Mouse (Mus musculus) heart, embryonic 11.5 days (tissue): Measurements from ENCODE around the gene Zfand4. TPM values are rescaled to one million over a fixed set of nuclear protein-coding genes. Genes with fewer than 3 reads are reported as not detected.
A peak's percentile ranks its signal among the peaks of the same experiment; 100 is the strongest.

Experiments
- ATAC-seq: fragments of 200-750 bp; cut with Nextera tagmentation; replicated peaks from 2 replicates; pipeline ENCODE4 v1.8.0; 2017; ENCODE audit warnings: moderate library complexity; ENCODE audit not compliant: insufficient number of reproducible peaks, low FRiP score, low TSS enrichment
- H3K27ac ChIP-seq: fragments of 300-500 bp; sonication (generic); 2 replicates; pipeline ENCODE4 v1.5.1; 2014; ENCODE audit warnings: mild to moderate bottlenecking, low read depth, low read length
- H3K27me3 ChIP-seq: fragments of 300-500 bp; sonication (generic); 2 replicates; pipeline ENCODE4 v1.6.1; 2014; ENCODE audit warnings: mild to moderate bottlenecking, low read length, mixed read lengths; ENCODE audit not compliant: control insufficient read depth, insufficient read depth
- H3K36me3 ChIP-seq: fragments of 300-500 bp; sonication (generic); 2 replicates; pipeline ENCODE4 v1.6.1; 2014; ENCODE audit warnings: mild to moderate bottlenecking, low read length, moderate library complexity, mixed read lengths; ENCODE audit not compliant: control insufficient read depth, insufficient read depth
- H3K4me1 ChIP-seq: fragments of 300-500 bp; sonication (generic); 2 replicates; pipeline ENCODE4 v1.6.1; 2014; ENCODE audit warnings: low read length; ENCODE audit not compliant: control insufficient read depth, insufficient read depth
- H3K4me2 ChIP-seq: fragments of 300-500 bp; sonication (generic); 2 replicates; pipeline ENCODE4 v1.6.1; 2014; ENCODE audit warnings: mild to moderate bottlenecking, moderate library complexity
- H3K4me3 ChIP-seq: fragments of 300-500 bp; sonication (generic); 2 replicates; pipeline ENCODE4 v1.5.1; 2014; ENCODE audit warnings: low read depth, low read length
- H3K9ac ChIP-seq: fragments of 300-500 bp; sonication (generic); 2 replicates; pipeline ENCODE4 v1.6.1; 2014; ENCODE audit warnings: mild to moderate bottlenecking, low read depth, low read length, moderate library complexity
- H3K9me3 ChIP-seq: fragments of 300-500 bp; sonication (generic); replicated peaks from 2 replicates; pipeline ENCODE4 v1.6.1; 2016; ENCODE audit warnings: low read length; ENCODE audit not compliant: control insufficient read depth
- whole genome bisulfite sequencing: fragments of 180-500 bp; shearing (Covaris S2); extraction: QIAGEN DNeasy Blood & Tissue Kit; methylation state at CpG from one replicate; pipeline ENCODE4 v1.1.7; 2014; ENCODE audit not compliant: insufficient replicate concordance; 5-methylcytosine and 5-hydroxymethylcytosine counted together
- polyA plus RNA-seq: library from polyadenylated mRNA; unstranded; fragments of >200 nt; fragmentation: Nextera tagmentation; extraction: Ambion mirVana; gene quantifications from 2 replicates; pipeline ENCODE4 v1.2.1, GENCODE M21; 2014

Gene Zfand4
- polyA plus RNA-seq, 1 experiment from 2014 or later = 6.3 TPM

GRCm38 (mm10) chr6:116337466-116337834 is 73.4 kb downstream of the Zfand4 start:
- H3K4me1 ChIP-seq = no peaks in the 10 kb centered on the region
- no peaks in the 10 kb centered on the region for H3K36me3 ChIP-seq
- H3K9me3 ChIP-seq = no peaks in the 10 kb centered on the region
- H3K27ac ChIP-seq = no peak overlapping the region
- no peak for ATAC-seq
- 3% methylated on average over 7 of the region's 7 CpGs for WGBS
- H3K9ac ChIP-seq = no peak overlapping the region
- H3K4me3 ChIP-seq = peak overlapping the region; percentile 97
- H3K27me3 ChIP-seq = no peaks in the 10 kb centered on the region
- peak overlapping the region; percentile 66 for H3K4me2 ChIP-seq

- Histone ChIP-seq H3K9me3 (no peaks in the 10 kb centered on the region), H3K4me2 (peak within 1 kb of the TSS; percentile 66), H3K27me3 (no peaks in the 10 kb centered on the region), H3K4me1 (no peaks in the 10 kb centered on the region), H3K9ac (peak within 1 kb of the TSS; percentile 86), H3K4me3 (peak within 1 kb of the TSS; percentile 97), H3K36me3 (no peaks in the 10 kb centered on the region), H3K27ac (0 out of 2 replicates have a peak within 1 kb of the TSS, but pooled peaks have one; percentile 50)
- ATAC-seq = peak; percentile 99
- 1% methylated on average over 54 of the region's 75 CpGs for WGBS
Observed at GRCm38 (mm10) chr6:116337835-116338501, 73.9 kb downstream of the Zfand4 start, which contains the start of gene March8. Gene March8 (plus strand): TSS chr6:116338024.

DNA sequence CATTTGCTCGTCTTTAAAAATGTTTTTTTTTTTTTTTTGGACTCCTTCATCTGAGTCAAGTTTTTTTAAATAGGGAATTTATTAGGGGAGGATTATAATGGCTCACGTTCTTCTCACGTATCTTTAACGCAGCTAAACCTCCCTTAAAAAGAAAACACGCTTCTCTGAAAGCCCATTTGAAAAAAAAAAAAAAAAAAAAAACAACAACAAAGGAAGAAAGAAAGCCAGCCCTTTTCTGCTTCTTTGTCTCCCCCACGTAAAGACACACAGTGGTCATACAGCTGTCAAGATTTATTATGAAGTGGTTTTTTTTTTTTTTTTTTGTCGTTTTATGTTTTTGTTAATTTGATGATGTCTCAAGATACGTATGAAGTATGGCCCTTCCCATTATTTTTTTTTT is 74.5 kb downstream of the Zfand4 start:
- Histone ChIP-seq H3K4me3 (peak overlapping the region; percentile 97), H3K9ac (peak overlapping the region; percentile 86), H3K27ac (0 out of 2 replicates have a peak overlapping the region, but pooled peaks have one; percentile 50), H3K27me3 (no peaks in the 10 kb centered on the region), H3K4me2 (peak overlapping the region; percentile 66), H3K4me1 (no peaks in the 10 kb centered on the region), H3K36me3 (no peaks in the 10 kb centered on the region), H3K9me3 (no peaks in the 10 kb centered on the region)
- no peak for ATAC-seq
- WGBS = 11% methylated on average over 8 of the region's 8 CpGs

DNA sequence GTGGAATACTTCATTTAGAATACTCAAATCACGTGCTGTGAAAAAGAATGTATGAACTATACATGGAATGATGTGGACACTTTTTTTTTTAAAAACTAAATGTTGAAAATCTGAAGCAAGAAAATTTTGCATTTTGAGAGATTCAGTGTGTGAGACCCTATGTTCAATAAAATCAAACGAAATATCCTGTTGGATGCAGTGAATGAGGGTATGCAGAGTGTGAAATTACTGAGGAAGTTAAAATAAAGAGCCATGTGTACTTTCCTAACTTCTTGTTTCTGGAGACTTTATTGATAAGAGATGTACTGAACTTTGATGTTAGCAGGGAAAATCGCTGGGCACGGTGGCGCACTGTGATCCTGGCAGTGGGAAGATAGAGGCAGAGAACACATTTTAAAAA is 75.1 kb downstream of the Zfand4 start:
- Histone ChIP-seq H3K9ac (no peak overlapping the region), H3K4me1 (no peaks in the 10 kb centered on the region)

DNA sequence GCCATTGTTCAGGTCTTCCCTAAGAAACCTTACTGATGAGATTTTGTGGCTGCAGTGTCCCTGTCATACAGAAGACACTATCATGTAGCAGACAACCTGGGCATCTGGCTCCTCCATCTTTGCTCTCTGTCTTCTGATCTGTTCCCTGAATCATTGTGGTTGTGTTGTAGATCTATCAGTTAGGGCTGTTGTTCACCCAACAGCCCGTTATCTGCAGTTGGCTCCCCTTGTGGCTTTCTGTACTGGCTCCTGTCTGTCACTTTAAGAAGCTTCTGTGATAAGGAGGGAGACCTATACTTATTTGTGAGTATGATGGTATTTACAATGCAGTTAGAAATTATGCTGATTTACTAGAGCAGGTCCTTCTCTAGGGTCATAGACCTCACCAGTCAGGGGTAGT is 76.5 kb downstream of the Zfand4 start:
- Histone ChIP-seq H3K4me1 (no peaks in the 10 kb centered on the region), H3K9ac (no peak overlapping the region), H3K9me3 (no peaks in the 10 kb centered on the region), H3K27me3 (no peaks in the 10 kb centered on the region), H3K27ac (no peak overlapping the region), H3K4me3 (no peak overlapping the region), H3K36me3 (no peaks in the 10 kb centered on the region), H3K4me2 (no peak overlapping the region)
- ATAC-seq = no peak
- WGBS = 80% methylated on average over 1 of the region's 1 CpGs

More for the DNA sequence above, 75.1 kb downstream of the Zfand4 start:
- no peak overlapping the region for H3K27ac ChIP-seq
- H3K4me3 ChIP-seq = peak overlapping the region; percentile 97; the same call in 1 of the 2 replicates
- peak overlapping the region; percentile 66 for H3K4me2 ChIP-seq
- 76% methylated on average over 5 of the region's 5 CpGs for WGBS
- no peaks in the 10 kb centered on the region for H3K36me3 ChIP-seq
- H3K27me3 ChIP-seq = no peaks in the 10 kb centered on the region
- H3K9me3 ChIP-seq = no peaks in the 10 kb centered on the region
- no peak for ATAC-seq

GRCm38 (mm10) chr6:116347953-116348352 is 83.9 kb downstream of the Zfand4 start:
- Histone ChIP-seq H3K4me2 (no peak overlapping the region), H3K27ac (no peak overlapping the region), H3K4me1 (peaks cover 7% of the 10 kb centered on the region; the same call in 1 of the 2 replicates), H3K36me3 (no peaks in the 10 kb centered on the region), H3K9me3 (no peaks in the 10 kb centered on the region), H3K4me3 (no peak overlapping the region), H3K9ac (no peak overlapping the region), H3K27me3 (no peaks in the 10 kb centered on the region)
- no peak for ATAC-seq
- 80% methylated on average over 2 of the region's 2 CpGs for WGBS

DNA sequence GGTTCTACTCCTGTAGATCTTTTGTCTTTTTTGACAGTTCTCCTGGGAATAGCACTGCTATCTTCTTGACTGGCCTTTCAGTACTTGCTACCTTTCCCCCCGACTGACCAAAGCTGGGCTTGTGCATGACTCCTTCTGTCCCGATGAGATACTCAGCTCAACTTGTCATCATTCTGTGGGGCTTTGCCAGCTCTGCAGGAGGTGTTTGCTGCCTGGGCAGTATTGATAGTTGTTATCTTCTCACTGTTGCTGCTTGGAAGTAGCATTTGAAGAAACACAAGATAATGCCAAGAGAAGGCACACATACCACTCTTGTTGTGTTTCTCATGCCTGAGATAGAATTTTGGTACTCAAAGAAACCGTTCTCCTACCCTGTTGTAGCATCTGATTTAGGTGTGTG is 86.0 kb downstream of the Zfand4 start:
- Histone ChIP-seq H3K27ac (peak overlapping the region; percentile 73), H3K27me3 (no peaks in the 10 kb centered on the region), H3K36me3 (no peaks in the 10 kb centered on the region), H3K4me1 (peaks cover 10% of the 10 kb centered on the region; the same call in 1 of the 2 replicates), H3K9ac (no peak overlapping the region), H3K9me3 (no peaks in the 10 kb centered on the region), H3K4me3 (no peak overlapping the region), H3K4me2 (peak overlapping the region; percentile 39)
- peak; percentile 93 for ATAC-seq
- 24% methylated on average over 3 of the region's 3 CpGs for WGBS

DNA sequence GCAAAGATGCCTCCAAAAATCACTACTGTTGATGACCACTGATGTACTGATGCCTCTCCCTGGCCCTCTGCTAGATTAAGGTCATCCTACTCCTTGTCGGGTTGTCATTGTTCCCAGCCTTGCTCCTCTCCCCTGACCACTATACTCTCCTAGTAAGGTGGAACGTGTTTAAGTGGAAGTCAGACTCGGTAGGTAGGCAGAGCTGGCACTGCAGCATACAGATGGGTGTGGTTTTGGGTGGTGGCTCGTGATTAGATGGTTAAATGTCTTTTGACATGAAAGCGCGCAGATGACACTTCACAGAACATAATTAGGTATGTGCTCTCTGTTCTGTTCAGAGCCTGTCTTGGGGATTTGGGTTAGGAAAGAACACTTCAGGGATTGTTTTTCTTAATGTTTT is 86.6 kb downstream of the Zfand4 start:
- Histone ChIP-seq H3K4me1 (peaks cover 10% of the 10 kb centered on the region; the same call in 1 of the 2 replicates), H3K36me3 (no peaks in the 10 kb centered on the region), H3K9me3 (no peaks in the 10 kb centered on the region), H3K4me3 (no peak overlapping the region), H3K9ac (no peak overlapping the region), H3K4me2 (peak overlapping the region; percentile 39; the same call in 1 of the 2 replicates), H3K27ac (peak overlapping the region; percentile 68; the same call in 1 of the 2 replicates), H3K27me3 (no peaks in the 10 kb centered on the region)
- ATAC-seq = peak; percentile 79
- 71% methylated on average over 6 of the region's 6 CpGs for WGBS

DNA sequence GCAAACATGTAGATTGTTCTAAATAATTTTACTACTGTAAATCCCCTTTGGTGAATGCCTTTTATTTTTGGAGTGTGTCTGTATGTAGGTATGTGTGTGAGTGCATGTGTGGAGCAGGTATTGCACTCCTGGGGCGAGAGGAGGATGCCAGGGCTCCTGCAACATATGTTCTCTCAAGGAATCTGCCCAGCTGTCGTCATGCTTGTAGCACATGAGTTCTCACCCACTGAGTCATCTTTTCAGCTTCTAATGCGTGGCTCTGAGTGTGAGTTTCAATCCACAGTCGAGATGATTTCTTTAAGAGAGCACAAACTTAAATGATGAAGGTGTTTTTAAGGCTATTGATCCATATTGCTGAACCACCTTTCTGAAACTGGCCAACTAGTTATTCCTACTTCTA is 87.5 kb downstream of the Zfand4 start:
- Histone ChIP-seq H3K9me3 (no peaks in the 10 kb centered on the region), H3K9ac (no peak overlapping the region), H3K27me3 (no peaks in the 10 kb centered on the region), H3K4me3 (no peak overlapping the region), H3K4me1 (peaks cover 10% of the 10 kb centered on the region; the same call in 1 of the 2 replicates), H3K36me3 (no peaks in the 10 kb centered on the region), H3K27ac (no peak overlapping the region), H3K4me2 (no peak overlapping the region; the same call in 1 of the 2 replicates)
- WGBS = 73% methylated on average over 4 of the region's 4 CpGs
- ATAC-seq = no peak
